Mouse (Mus musculus) granulocyte monocyte progenitor cell, adult 5-6 weeks (primary cell): ENCODE measurements around the gene Syn3. TPM values are rescaled to one million over a fixed set of nuclear protein-coding genes. Genes with fewer than 3 reads are reported as not detected.

ENCODE experiments used
- ATAC-seq: replicated peaks from 2 replicates; pipeline ENCODE4 v1.8.0; 2016; ENCODE audit warnings: mild to moderate bottlenecking, moderate TSS enrichment, inconsistent platforms; ENCODE audit not compliant: poor library complexity, severe bottlenecking
- total RNA-seq, 2 experiments: library from RNA; stranded (forward) in 1 of 2; stranded (reverse) in 1 of 2; fragments of 200-712, 200-1000 nt in 1 of 2; fragments of >200 nt in 1 of 2; fragmentation: Nextera tagmentation in 1 of 2; gene quantifications; 2 replicates each; pipeline ENCODE4 v1.2.3; 2014 to 2017

Syn3 gene
- total RNA-seq, 2 experiments from 2014 or later: 0.15 to 0.31 TPM

- ATAC-seq: no peak
Measured at GRCm38 (mm10) chr10:86320204-86320603, 178.5 kb downstream of the Syn3 start.

- ATAC-seq: no peak
Measured at GRCm38 (mm10) chr10:86319526-86319925, 179.2 kb downstream of the Syn3 start.

- no peak for ATAC-seq
Measured at GRCm38 (mm10) chr10:86318552-86319140, 180.1 kb downstream of the Syn3 start.

- ATAC-seq: no peak
Measured at GRCm38 (mm10) chr10:86317633-86318032, 181.1 kb downstream of the Syn3 start.

GRCm38 (mm10) chr10:86315513-86315912, 183.2 kb downstream of the Syn3 start:
- ATAC-seq: no peak

- no peak for ATAC-seq
Measured at GRCm38 (mm10) chr10:86313448-86313847, 185.2 kb downstream of the Syn3 start.

- ATAC-seq: no peak
Measured at GRCm38 (mm10) chr10:86312976-86313375, 185.7 kb downstream of the Syn3 start.

- ATAC-seq: peak; percentile 93
Measured at GRCm38 (mm10) chr10:86310527-86310926, 188.2 kb downstream of the Syn3 start.

GRCm38 (mm10) chr10:86307235-86307634, 191.5 kb downstream of the Syn3 start:
- ATAC-seq: no peak

- ATAC-seq: no peak
Measured at GRCm38 (mm10) chr10:86304583-86304982, 194.1 kb downstream of the Syn3 start.

- ATAC-seq: no peak
Measured at GRCm38 (mm10) chr10:86303495-86303876, 195.2 kb downstream of the Syn3 start.

- peak; percentile 77 for ATAC-seq
Measured at GRCm38 (mm10) chr10:86302761-86303494, 195.8 kb downstream of the Syn3 start.

GRCm38 (mm10) chr10:86302318-86302648, 196.4 kb downstream of the Syn3 start:
- ATAC-seq: no peak

GRCm38 (mm10) chr10:86301593-86302317, 196.9 kb downstream of the Syn3 start:
- no peak for ATAC-seq

- no peak for ATAC-seq
Measured at GRCm38 (mm10) chr10:86301117-86301490, 197.6 kb downstream of the Syn3 start.

- ATAC-seq: peak; percentile 44
Measured at GRCm38 (mm10) chr10:86300293-86301116, 198.2 kb downstream of the Syn3 start, which contains the start of gene Timp3. TSS of gene Timp3 (plus strand) at chr10:86300372.

- no peak for ATAC-seq
Measured at GRCm38 (mm10) chr10:86299795-86300194, 198.9 kb downstream of the Syn3 start.

- no peak for ATAC-seq
Measured at GRCm38 (mm10) chr10:86298326-86298725, 200.4 kb downstream of the Syn3 start.

- ATAC-seq: no peak
Measured at GRCm38 (mm10) chr10:86297307-86297706, 201.4 kb downstream of the Syn3 start.

- peak; percentile 79 for ATAC-seq
Measured at GRCm38 (mm10) chr10:86296111-86296510, 202.6 kb downstream of the Syn3 start.
